Mouse (Mus musculus) telencephalon, adult 2 months (tissue): ENCODE results near the gene Unc5a.

Experiments
- DNase-seq: peaks from one replicate; pipeline ENCODE4 v3.0.0-alpha.2; 2011; ENCODE audit warnings: low read depth, low spot score

Gene Unc5a

DNA sequence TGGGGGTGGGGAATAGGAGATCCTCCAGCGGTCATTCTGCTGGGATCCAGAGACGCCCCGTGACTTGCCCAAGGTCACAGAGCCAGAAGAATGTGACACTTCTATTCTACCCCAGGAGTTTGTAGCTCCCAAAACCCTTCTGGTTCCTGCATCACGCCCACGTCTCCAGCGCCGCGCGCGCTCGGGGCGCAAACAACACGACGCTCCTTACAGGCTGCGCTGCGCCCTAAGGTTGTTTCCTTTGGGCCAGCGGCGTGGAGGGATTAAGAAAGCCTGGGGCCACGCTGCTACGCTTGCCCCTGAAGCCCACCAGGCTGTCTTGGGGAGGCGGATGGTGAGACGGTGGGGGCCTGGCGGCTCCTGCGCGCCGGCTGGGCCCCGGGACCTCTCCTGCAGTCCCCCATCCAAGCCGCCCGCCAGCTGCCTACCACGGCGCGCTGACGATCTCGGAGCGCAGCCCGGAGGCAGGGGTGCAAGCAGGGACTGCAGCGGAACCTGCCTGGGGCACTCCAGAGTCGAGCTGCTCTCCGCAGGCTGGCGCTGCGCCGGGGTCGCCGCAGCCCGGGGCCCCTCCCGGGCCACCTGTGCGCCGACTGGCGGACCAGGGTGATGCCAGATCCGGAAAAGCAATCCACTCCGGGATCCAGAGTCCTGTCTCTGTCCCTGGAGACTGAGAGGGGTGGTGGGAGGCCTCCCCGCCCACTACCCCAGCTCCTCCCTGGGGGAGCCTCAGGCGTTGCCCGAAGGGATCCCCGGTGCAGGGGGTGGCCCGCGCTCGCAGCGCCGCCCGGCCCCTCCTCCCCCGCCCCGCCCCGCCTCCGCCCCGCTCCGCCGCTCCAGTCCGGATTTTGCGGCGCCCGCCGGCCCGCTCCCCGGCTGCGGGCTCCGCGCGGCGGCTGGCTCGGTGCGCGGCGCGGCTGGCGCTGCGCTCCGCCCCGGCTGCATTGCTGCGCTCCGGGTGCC is at the start of gene Unc5a:
Unc5a (plus strand) TSS at position 881 of the 963 bp plus-strand sequence.
- no peak for DNase-seq

DNA sequence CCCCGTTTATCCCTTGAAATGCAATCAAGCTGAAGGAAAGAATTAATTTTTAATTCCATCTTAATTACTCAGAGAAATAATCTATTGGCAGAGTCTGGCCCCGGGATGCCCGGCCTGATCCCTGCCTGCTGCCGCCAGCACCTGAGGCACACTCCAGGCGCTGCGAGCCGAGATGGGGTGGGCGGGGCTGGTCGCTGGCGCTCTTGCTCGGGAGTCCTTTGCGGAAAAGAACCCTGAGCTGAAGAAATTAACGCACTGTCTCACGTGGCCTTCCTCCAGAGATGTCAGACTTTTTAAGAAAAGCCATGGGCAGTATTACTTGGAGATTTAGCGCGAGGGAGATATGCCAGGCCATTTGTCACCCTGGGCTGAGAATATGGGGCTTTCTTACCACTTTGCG is 37.2 kb upstream of the Unc5a start:
- DNase-seq = no peak

DNA sequence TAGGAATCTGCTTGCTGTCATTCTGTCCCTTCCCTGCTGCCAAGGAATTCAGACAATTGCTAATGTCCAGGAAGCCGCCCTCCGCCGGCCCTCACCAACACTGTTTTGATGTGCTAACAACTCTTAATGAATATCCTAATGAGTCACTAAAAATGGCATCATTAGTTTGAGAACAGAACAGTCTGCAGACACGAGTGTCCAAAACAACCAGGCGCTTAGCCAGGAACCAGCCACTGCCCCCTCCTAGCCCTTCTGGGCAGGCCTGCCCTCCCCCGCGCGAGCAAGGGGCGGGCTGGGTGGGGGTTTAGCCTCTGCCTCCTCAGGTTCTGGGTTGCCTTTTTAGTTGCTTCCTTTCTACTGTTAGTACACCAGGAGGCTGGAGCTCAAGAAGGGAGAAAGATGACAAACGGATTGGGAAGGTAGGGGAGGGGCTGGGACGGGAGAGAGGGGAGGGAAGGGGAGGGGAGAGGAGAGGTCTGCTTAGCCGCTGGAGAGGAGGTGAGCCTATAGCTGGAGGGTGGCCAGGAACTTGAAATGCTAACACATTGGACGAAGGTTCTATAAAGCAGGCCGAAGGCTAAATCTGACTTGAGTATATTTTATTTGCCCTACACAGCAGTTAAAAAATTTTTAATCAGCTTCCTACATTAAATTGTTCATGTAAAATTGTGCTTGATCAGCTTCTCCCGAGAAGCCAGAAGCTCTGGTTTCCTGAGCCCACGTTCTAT is 36.2 kb upstream of the Unc5a start:
- DNase-seq = no peak

DNA sequence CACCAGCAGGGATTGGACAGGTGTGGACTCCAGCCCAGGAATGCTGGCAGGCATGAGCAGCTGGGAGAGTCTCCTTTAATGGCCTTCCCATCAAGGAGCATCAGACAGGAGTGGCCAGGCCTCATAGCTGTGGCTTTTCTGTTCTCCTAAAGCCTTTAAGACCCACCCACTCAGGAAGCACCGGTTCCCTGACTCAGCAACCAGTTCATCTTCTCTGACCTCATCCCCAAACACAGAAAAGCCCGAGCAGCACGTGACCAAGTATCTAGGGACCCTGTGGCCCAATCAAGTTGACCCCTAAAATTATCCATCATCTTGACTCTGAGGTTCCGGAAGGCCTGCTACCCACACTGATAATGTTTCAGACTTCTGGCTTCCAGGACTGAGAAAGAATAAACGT is 32.6 kb upstream of the Unc5a start:
- no peak for DNase-seq

DNA sequence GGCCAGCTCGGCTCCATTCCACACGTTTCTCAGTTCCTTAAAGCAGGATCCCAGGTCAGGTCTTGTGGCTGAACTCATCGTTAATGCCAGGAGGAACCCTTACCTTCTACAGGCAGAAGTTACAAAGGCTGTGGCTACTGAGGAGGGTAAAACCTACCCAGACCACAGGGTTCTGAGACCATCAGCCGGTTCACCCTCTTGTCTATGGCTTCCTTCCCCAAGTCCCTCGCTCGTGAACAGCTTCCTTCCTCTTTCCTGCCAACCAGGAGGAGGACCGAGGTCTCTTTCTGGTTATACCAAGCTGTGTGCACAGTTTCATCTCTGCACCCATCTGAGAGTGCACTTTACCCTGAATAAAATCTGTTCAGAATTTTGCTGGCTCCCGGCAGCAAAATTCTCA is 30.3 kb upstream of the Unc5a start:
- no peak for DNase-seq

DNA sequence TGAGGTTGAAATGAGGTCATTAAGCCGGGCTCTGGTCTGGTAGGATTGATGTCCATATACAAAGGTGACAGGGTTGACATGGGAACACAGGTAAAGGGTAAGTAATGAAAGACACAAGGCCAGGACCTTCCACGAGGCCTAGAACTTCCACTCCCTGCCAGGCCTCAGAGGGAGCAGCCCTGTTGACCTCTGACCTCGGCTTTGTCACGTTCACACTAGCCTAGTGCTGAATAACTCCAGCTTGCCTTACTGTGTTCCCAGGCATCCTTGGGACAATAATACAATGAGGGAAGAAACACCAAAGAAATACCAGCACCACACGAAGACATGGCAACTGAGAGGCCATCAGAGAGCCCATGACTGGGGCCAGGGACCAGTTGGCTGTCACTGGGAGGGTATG is 29.5 kb upstream of the Unc5a start:
- DNase-seq = no peak

DNA sequence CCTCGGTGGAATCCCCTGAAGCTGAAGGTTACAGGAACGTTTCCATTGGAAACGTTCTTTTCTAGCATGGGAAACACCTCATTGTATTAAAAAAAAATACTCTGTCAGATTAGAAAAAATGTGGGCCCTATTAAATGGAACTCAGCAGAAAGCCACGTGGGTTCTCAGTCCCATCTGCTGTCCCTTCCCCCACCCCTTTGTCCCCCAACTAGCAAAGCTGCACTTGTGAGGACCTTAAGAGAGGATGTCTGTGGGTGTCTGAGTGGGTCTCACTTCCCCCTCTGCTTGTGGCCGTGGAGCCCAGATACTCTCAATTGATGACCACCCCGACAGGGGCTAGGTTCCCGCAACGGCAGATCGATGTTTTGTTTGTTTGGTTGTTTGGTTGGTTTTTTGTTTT is 27.5 kb upstream of the Unc5a start:
- DNase-seq = no peak

DNA sequence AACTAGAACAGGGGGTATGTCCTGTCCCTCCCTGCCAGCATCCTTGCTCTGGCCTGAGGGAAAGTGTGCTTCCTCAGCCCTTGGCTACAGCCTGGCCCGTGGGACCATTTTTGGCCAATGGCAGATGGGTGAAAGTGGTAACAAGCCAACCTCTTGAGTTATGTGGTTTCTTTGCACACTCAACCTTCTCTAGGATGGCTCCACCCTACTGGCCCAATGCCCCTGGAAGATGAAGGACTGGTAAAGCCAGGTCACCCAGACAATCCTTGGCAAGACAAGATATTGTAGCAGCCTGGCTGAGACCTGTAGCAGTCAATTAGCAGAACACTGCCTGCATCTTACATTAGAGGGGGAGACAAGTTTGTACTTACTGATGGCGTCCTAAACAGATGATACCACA is 25.5 kb upstream of the Unc5a start:
- no peak for DNase-seq

DNA sequence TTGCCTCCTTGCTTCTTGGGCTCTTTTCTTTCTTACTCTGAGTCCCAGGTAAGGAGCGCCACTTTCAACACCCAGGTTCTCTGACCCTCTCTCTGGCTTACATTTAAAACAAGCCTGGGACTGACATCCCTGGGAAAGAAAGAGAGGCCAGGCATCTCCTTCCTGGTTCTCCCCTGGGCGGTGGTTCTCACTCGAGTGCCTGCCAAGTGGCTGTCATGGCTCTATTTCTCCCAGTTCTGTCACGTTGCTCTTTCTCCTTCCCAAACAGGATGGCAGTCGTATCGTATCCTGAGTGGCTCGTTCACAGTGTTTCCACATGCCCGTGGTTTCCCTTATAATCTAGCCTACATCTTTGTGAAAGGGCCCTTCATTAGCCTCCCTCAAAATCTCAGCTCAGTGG is 23.7 kb upstream of the Unc5a start:
- no peak for DNase-seq

DNA sequence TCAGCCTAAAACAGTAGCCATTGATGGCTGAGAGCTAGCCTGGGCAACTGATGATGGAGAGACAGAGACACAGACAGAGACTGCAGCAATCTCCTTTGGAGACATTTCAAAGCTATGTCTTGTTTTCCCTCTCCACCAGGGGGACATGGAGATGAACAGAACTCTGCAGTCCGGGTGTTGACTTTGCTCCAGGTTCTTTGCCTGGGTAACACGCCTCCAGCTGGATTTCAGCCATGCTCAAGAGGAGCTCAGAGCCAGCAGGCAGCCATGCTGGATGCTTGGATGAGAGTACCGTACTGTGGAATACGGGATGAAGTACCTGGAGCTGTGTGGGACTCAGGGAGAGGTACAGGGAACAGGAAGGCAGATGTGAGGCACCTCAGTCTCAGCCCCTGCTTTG is 22.6 kb upstream of the Unc5a start:
- no peak for DNase-seq

DNA sequence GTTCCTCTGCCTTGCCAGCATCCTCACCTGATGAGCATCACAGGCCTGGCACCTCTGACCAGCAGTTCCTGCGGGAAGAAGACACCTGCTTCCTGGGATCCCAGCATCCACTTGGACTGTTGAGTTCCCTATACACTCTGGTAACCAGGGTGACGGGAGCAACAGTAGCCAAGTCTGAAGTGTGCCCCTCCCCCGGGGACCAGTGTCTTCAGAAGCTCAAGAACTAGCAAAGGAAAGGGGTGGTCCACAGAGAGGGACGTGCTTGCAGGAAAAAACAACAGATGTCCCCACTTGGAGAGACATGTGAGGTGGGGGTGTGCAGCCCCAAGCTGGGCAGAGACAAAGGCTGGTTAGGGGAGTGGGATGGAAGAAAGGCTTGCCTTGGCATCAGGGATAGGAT is 19.1 kb upstream of the Unc5a start:
- no peak for DNase-seq

DNA sequence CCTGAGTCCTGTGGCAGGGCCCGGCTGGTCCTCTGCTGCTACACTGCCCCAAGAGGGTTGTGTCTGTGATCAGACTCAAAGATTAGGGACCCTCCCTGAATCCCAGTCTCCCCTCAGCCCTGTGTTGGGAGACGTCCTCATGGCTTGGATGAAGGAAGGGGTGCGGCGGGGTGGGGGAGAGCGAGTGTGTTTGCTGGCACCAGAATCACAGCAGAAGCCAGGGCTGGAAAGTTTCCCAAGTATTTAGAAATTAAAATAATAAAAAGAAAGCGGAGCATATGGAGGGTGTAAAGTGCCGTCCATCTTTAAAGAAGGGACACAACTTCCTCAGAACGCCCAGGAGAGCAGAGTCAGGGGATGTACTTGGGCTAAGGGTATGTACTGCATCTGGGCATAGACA is 14.3 kb upstream of the Unc5a start:
- DNase-seq = no peak

DNA sequence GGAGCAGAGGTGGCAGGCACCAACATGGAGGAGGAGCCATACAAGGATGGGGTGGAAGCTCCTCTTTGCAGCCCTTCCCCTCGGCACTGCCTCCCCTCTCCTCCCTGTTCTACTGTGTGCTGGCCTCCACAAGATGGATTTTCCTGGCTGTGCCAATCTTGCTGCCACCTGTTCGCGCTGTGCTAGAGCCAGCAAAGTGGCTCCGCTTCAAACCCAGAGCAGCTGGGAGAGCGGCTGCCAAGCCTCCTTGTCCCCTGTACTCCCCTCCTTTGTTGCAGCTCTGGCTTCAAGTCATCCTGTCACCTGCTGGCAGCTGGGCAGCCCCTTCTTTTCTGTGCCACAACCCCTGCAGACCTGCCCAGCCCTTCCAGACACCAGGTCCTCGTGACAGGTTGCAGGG is 13.0 kb upstream of the Unc5a start:
- peak; percentile 78 for DNase-seq

DNA sequence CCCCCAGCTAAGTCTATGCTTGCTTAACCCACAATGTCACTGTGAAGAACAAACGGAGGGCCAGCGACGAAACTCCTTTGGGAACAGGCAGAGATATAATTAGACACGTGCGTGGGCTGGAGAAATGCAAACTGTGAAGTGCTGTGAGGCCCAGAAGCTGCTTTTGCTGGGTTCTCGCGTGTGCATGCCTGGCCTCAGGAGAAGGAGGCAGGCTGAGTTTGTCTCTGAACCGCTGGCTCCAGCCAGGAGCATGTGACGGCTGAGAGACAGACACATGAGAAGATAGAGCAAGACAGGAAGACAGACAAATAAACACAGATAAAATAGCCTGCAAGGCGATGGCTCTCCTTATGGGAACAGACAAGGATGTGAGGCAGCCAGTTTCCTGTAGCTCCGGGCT is 11.3 kb upstream of the Unc5a start:
- DNase-seq = peak; percentile 90

DNA sequence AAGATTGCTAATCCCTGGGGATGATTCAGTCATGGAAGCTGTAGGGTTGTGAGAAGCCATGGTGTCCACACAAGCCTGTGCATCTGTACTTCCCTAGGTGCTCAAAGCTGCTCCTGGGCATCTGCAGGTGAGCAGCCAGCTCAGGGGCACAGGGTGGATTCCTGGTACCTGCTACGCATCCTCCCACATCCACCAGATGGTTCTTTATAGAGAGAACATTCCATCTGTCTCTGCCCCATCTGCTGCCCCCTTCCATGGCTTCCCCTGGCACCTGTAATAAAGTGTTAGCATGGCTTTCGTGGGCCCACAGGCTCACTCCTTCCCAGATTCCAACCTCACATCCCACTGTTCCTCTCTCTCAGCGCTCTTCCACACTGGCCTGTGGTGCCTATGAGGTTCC is 10.7 kb upstream of the Unc5a start:
- DNase-seq = no peak

DNA sequence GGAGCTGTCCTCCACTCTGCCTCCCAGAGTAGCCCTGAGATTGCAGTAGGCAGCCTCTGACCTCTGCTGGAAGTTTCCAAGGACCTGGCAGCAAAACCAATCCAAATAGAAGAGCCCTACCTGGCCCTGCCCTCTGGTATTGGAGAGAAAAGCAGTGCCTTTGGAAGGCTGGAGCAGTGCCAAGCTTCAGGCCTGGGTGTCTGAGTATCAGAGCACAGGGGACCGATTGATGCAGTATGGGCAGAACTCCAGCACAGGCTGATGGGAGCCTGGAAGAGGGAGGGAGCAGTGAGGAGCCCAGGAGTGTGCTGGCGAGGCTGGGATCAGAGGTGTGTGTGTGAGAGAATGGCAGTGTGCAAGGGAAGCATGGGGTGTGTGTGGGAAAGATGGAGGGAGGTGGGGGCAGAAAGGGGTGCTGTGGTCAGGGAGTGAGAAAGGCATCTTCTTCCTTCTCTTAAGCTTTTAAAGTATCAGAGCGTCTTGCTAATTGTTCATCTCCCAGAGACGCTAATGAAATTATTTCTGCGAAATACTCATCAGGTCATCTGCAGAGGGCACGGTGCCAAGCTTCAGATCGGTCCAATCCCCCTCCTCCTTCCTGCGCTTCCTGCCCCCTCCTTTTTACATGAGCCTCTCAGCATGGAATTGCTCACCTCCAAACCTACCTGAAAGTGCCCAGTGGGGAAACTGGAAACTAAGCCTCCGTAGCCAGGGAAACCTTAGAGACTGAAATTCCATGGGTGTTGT is 4.6 kb upstream of the Unc5a start:
- DNase-seq = no peak

DNA sequence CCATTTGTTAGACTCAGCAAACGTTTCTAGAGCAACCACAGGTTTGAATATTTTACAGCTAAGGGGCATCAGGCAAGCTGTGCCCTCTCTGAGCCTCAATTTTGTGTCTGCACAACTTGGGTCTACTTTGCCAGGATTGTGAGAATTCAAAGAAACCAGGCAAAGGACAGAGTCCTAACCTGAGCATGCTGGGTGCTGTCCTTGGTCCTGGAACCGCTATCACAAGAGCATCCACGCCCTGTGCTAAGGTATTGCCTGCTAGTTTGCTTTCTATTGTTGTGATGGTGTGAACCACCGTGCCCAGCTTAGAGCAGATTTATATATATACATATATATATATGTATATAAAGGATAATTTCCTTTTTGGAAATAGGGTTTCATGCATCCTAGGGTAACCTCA is 3.9 kb upstream of the Unc5a start:
- DNase-seq = no peak

DNA sequence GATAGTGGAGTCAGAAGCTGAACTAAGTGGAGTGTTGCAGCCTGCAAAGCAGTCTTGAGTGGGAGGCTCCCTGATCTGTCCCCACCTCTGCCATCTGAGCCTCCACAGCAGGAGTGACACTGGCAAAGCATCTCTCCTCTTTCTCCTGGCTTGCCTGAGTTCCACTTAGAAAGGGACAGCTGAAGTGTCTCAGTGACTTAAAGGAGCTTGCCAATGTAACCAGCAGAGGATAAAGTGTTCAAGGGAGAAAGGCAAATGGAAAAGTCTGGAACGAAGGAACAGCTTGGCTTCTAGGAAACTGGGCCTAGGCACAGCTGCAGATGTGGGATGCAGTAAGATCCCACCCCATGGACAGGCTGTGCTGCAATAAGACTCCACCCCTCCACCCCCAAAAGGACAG is 2.8 kb upstream of the Unc5a start:
- no peak for DNase-seq

DNA sequence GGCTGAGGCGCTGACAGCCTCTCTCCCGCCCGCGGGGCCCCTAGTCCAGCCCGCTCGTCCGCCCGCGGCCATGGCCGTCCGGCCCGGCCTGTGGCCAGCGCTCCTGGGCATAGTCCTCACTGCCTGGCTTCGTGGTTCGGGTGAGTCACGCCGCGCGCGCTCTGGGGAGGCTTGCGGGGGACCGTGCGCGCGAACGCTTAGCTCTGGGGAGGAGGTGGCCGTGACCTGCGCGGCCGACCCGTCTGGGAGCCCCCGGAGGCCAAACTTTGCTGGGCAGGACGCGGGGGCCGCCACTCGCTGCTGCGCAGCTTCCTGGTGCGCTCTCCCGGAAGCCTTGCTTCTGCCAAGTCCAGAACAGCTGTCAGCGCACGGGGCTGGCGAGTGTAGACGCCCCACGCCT is 381 bp downstream of the Unc5a start:
- no peak for DNase-seq

DNA sequence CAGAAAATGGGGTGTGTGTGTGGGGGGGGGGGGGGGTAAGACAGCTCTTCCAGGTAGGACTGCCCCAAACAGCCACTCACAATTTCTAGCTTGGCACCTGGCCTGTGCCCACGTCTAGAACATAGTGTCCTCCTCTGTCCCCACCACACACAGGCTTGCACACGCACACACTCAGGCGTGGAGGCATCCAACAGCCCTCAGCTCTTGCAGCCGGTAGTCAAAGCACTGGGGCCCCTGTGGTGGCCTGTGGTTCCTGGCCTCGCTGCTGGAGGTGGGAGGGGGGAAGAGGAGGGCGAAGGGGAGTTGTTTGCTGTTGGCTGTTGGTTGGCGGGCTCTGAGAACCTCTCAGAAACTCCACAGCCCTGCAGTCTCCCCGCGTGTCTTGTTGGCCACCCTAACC is 920 bp downstream of the Unc5a start:
- no peak for DNase-seq

DNA sequence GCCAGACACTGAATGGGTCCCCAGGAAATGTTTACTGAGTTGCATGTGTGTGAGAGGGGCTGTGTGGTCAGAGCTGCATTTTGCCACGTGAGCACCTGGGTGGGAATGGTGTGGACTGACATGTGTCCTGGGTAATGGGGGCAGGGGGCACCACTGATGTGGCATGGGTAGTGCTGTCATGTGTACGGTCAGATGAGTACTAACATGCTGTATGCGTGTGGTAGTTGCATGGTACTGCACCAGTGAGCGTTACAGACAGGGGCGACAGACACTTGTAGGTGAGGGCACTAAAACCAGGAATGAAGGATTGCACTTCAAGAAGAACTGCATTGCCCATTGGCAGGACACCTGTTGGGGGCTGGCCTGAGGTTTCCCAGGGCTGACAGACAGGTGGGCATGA is 2.0 kb downstream of the Unc5a start:
- no peak for DNase-seq

DNA sequence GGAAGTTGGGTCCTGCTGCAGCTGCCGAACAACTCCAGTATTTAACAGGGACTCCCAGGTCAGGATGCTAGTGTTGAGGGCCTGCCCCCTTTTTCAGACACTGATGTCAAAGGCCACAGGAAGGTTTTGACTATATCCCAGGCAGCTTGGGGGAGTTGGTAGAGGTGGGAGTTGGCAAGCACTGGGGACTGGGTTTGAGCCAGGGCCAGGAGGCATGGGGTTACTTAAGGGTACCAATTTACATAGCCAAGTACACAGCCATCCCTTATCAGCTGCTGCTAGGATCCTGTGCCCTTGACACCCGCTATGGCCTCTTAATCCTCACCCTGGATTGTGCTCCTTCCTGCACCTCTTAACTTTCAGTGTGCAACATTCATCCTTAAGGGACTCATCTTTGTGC is 5.5 kb downstream of the Unc5a start:
- no peak for DNase-seq
